Mouse (Mus musculus) small intestine, adult 2 months (tissue): ENCODE measurements around the gene Klk8.

ENCODE experiments used
- CTCF ChIP-seq: fragments of 200-500 bp; IDR thresholded peaks from 2 replicates; pipeline ENCODE4 v1.5.1; 2012; ENCODE audit warnings: low read depth, mild to moderate bottlenecking, control low read depth, inconsistent platforms, low read length, moderate library complexity, mixed read lengths; ENCODE audit not compliant: insufficient replicate concordance, insufficient read length; ENCODE audit errors: extremely low read depth
- POLR2A ChIP-seq: fragments of 200-500 bp; IDR thresholded peaks from 2 replicates; pipeline ENCODE4 v1.6.1; 2012; ENCODE audit warnings: low read depth, mild to moderate bottlenecking, control low read depth, inconsistent platforms, low read length, moderate library complexity

- no peak for TF ChIP-seq CTCF
- no peak for TF ChIP-seq POLR2A
Measured at GRCm38 (mm10) chr7:43815211-43815610, 17.8 kb downstream of the Klk8 start.
